Mouse (Mus musculus): Measurements from ENCODE around the gene Tas2r126. TPM values are rescaled to one million over a fixed set of nuclear protein-coding genes. Genes with fewer than 3 reads are reported as not detected.
A peak's percentile ranks its signal among the peaks of the same experiment; 100 is the strongest.

Gene Tas2r126
- total and polyA plus RNA-seq, 3 experiments, result not detected

GRCm38 (mm10) chr6:42391796-42392330 lies 42.5 kb upstream of the Tas2r126 start:
- Histone ChIP-seq H3K27ac (ENCODE audit: control insufficient read depth, low read depth, low read length) (no peak overlapping the region), H3K9ac (ENCODE audit: control insufficient read depth, low read depth, low read length, poor library complexity, severe bottlenecking) (no peak overlapping the region), H3K27me3 (ENCODE audit: control insufficient read depth in 1 of 2, insufficient read depth in 2 of 2, low read length in 2 of 2) (peaks cover 16 to 32% of the 10 kb centered on the region in 2 experiments), H3K4me1 (ENCODE audit: control insufficient read depth in 1 of 2, insufficient read depth in 2 of 2, low read length in 2 of 2) (peaks cover 2 to 7% of the 10 kb centered on the region in 2 experiments; a peak in 3 of 4 replicates), H3K4me3 (ENCODE audit: control insufficient read depth in 1 of 2, insufficient read depth in 1 of 2, low read depth in 2 of 2, low read length in 2 of 2) (no peak overlapping the region), H3K9me3 (replicated peaks; ENCODE audit: insufficient read depth, low read length) (no peaks in the 10 kb centered on the region), H3K79me2 (ENCODE audit: control insufficient read depth, insufficient read depth, low read length, poor library complexity) (no peaks in the 10 kb centered on the region), H3K36me3 (ENCODE audit: control insufficient read depth in 1 of 2, insufficient read depth in 2 of 2, low read length in 2 of 2) (peaks cover 0 to 3% of the 10 kb centered on the region in 2 experiments; a peak in 2 of 4 replicates)
- no peak for DNase-seq (ENCODE audit: low read depth, low spot score)
- TF ChIP-seq TAL1 (IDR thresholded peaks at IDR 0.05; ENCODE audit: low read length), result no peak
- TF ChIP-seq POLR2A (IDR thresholded peaks at IDR 0.05; ENCODE audit: control insufficient read depth in 1 of 2, insufficient read depth in 1 of 2, low read depth in 1 of 2, low read length in 2 of 2, poor library complexity in 1 of 2), result no peak
- TF ChIP-seq GATA1 (IDR thresholded peaks at IDR 0.05; ENCODE audit: low read depth, low read length), result no peak
- TF ChIP-seq CHD1 (IDR thresholded peaks at IDR 0.05; ENCODE audit: low read depth, low read length), result no peak
- TF ChIP-seq E2F4 (IDR thresholded peaks at IDR 0.05; ENCODE audit: borderline replicate concordance, low read depth, low read length), result no peak
- TF ChIP-seq MAX (IDR thresholded peaks at IDR 0.05; ENCODE audit: low read length), result no peak
- no peak for TF ChIP-seq SIN3A (IDR thresholded peaks at IDR 0.05; ENCODE audit: low read length)
- TF ChIP-seq NRF1 (IDR thresholded peaks at IDR 0.05; ENCODE audit: insufficient read depth, low read depth, low read length, poor library complexity, severe bottlenecking), result no peak
- no peak for TF ChIP-seq UBTF (IDR thresholded peaks at IDR 0.05; ENCODE audit: borderline replicate concordance, insufficient read depth, low read depth, low read length)
- no peak for TF ChIP-seq MAFK (IDR thresholded peaks at IDR 0.05; ENCODE audit: borderline replicate concordance, low read depth, low read length)
- no peak for TF ChIP-seq BHLHE40 (IDR thresholded peaks at IDR 0.05; ENCODE audit: borderline replicate concordance, low read depth, low read length)
- no peak for TF ChIP-seq TCF12 (IDR thresholded peaks at IDR 0.05; ENCODE audit: low read depth, low read length)
- no peak for TF ChIP-seq MAZ (IDR thresholded peaks at IDR 0.05; ENCODE audit: low read depth, low read length)
- no peak for TF ChIP-seq USF2 (IDR thresholded peaks at IDR 0.05; ENCODE audit: borderline replicate concordance in 1 of 2, insufficient read depth in 1 of 2, low read depth in 1 of 2, low read length in 2 of 2)
- no peak for TF ChIP-seq CHD2 (IDR thresholded peaks at IDR 0.05; ENCODE audit: low read length)
- TF ChIP-seq ZMIZ1 (IDR thresholded peaks at IDR 0.05; ENCODE audit: low read depth, low read length), result no peak
- no peak for TF ChIP-seq RCOR1 (IDR thresholded peaks at IDR 0.05; ENCODE audit: low read depth, low read length)
- TF ChIP-seq SMC3 (IDR thresholded peaks at IDR 0.05; ENCODE audit: low read depth, low read length), result no peak

GRCm38 (mm10) chr6:42395960-42396809 lies 38.1 kb upstream of the Tas2r126 start:
- peaks cover 0 to 11% of the 10 kb centered on the region in 2 experiments; a peak in 2 of 4 replicates for H3K36me3 ChIP-seq (ENCODE audit: control insufficient read depth in 1 of 2, insufficient read depth in 2 of 2, low read length in 2 of 2)
- DNase-seq (ENCODE audit: low read depth, low spot score), result peak; percentile 63
- peaks cover 9 to 20% of the 10 kb centered on the region in 2 experiments for H3K27me3 ChIP-seq (ENCODE audit: control insufficient read depth in 1 of 2, insufficient read depth in 2 of 2, low read length in 2 of 2)
- H3K9ac ChIP-seq (ENCODE audit: control insufficient read depth, low read depth, low read length, poor library complexity, severe bottlenecking), result no peak overlapping the region
- no peak overlapping the region for H3K4me3 ChIP-seq (ENCODE audit: control insufficient read depth in 1 of 2, insufficient read depth in 1 of 2, low read depth in 2 of 2, low read length in 2 of 2)
- no peaks in the 10 kb centered on the region for H3K79me2 ChIP-seq (ENCODE audit: control insufficient read depth, insufficient read depth, low read length, poor library complexity)
- TF ChIP-seq ETS1 (IDR thresholded peaks at IDR 0.05; ENCODE audit: low read depth, low read length), result peak; percentile 55; the same call in 1 of the 2 replicates
- no peak for TF ChIP-seq CHD1 (IDR thresholded peaks at IDR 0.05; ENCODE audit: low read depth, low read length)
- TF ChIP-seq POLR2AphosphoS5 (IDR thresholded peaks at IDR 0.05; ENCODE audit: borderline replicate concordance, low read depth, low read length), result no peak
- no peak for TF ChIP-seq TAL1 (IDR thresholded peaks at IDR 0.05; ENCODE audit: low read length)
- no peak for TF ChIP-seq ZMIZ1 (IDR thresholded peaks at IDR 0.05; ENCODE audit: low read depth, low read length)
- TF ChIP-seq EP300 (IDR thresholded peaks at IDR 0.05; ENCODE audit: low read depth in 1 of 2, low read length in 2 of 2), result no peak
- no peak for TF ChIP-seq POLR2AphosphoS2 (IDR thresholded peaks at IDR 0.05; ENCODE audit: low read length)
- no peaks in the 10 kb centered on the region for H3K9me3 ChIP-seq (replicated peaks; ENCODE audit: insufficient read depth, low read length)
- H3K4me1 ChIP-seq (ENCODE audit: control insufficient read depth in 1 of 2, insufficient read depth in 2 of 2, low read length in 2 of 2), result peaks cover 2 to 11% of the 10 kb centered on the region in 2 experiments; a peak in 3 of 4 replicates
- no peak overlapping the region for H3K27ac ChIP-seq (ENCODE audit: control insufficient read depth, low read depth, low read length)

Data from MEL (cell line).